Mouse (Mus musculus) liver, postnatal 0 days (tissue): ENCODE data around the gene Pbld1.
A peak's percentile ranks its signal among the peaks of the same experiment; 100 is the strongest.

Experiments used
- CTCF ChIP-seq: sonication (generic); IDR thresholded peaks from 2 replicates; pipeline ENCODE4 v1.5.1; 2016; ENCODE audit warnings: antibody characterized with exemption, low read depth
- EP300 ChIP-seq: IDR thresholded peaks from 2 replicates; pipeline ENCODE4 v1.6.1; 2016; ENCODE audit warnings: antibody characterized with exemption, low read depth, mild to moderate bottlenecking

- TF ChIP-seq CTCF (peak; percentile 37), EP300 (no peak)
Measured at GRCm38 (mm10) chr10:63054586-63054985, 5.4 kb upstream of the Pbld1 start.
